Mouse (Mus musculus): Measurements from ENCODE around the gene Wdhd1. TPM values are rescaled to one million over a fixed set of nuclear protein-coding genes. Genes with fewer than 3 reads are reported as not detected.

Gene Wdhd1
- polyA plus RNA-seq, 1 experiment, result 4.3 TPM

GRCm38 (mm10) chr14:47234032-47234431, 42.6 kb downstream of the Wdhd1 start:
- H3K36me3 ChIP-seq (ENCODE audit: control insufficient read depth, insufficient read depth, low read length), result no peaks in the 10 kb centered on the region
- TF ChIP-seq CTCF (IDR thresholded peaks at IDR 0.05; ENCODE audit: control insufficient read depth, insufficient read depth, insufficient replicate concordance, low read depth, low read length) (no peak), POLR2A (IDR thresholded peaks at IDR 0.05; ENCODE audit: control insufficient read depth, low read depth, low read length) (no peak)
- H3K4me3 ChIP-seq (ENCODE audit: control insufficient read depth, low read depth, low read length), result no peak overlapping the region
- H3K27ac ChIP-seq (ENCODE audit: control insufficient read depth, insufficient read depth, low read depth, low read length), result no peak overlapping the region
- H3K4me1 ChIP-seq (ENCODE audit: control insufficient read depth, insufficient read depth, low read length), result no peaks in the 10 kb centered on the region
- H3K27me3 ChIP-seq (ENCODE audit: control insufficient read depth, insufficient read depth, low read length), result no peaks in the 10 kb centered on the region

- Histone ChIP-seq H3K4me3 (ENCODE audit: control insufficient read depth, low read depth, low read length) (no peak overlapping the region), H3K27me3 (ENCODE audit: control insufficient read depth, insufficient read depth, low read length) (no peaks in the 10 kb centered on the region), H3K4me1 (ENCODE audit: control insufficient read depth, insufficient read depth, low read length) (no peaks in the 10 kb centered on the region), H3K36me3 (ENCODE audit: control insufficient read depth, insufficient read depth, low read length) (no peaks in the 10 kb centered on the region), H3K27ac (ENCODE audit: control insufficient read depth, insufficient read depth, low read depth, low read length) (no peak overlapping the region)
- no peak for TF ChIP-seq POLR2A (IDR thresholded peaks at IDR 0.05; ENCODE audit: control insufficient read depth, low read depth, low read length)
- TF ChIP-seq CTCF (IDR thresholded peaks at IDR 0.05; ENCODE audit: control insufficient read depth, insufficient read depth, insufficient replicate concordance, low read depth, low read length), result no peak
Measured at GRCm38 (mm10) chr14:47233602-47234001, 43.1 kb downstream of the Wdhd1 start.

GRCm38 (mm10) chr14:47229796-47230376, 46.8 kb downstream of the Wdhd1 start:
- Histone ChIP-seq H3K4me1 (ENCODE audit: control insufficient read depth, insufficient read depth, low read length) (no peaks in the 10 kb centered on the region), H3K36me3 (ENCODE audit: control insufficient read depth, insufficient read depth, low read length) (no peaks in the 10 kb centered on the region), H3K27me3 (ENCODE audit: control insufficient read depth, insufficient read depth, low read length) (no peaks in the 10 kb centered on the region), H3K27ac (ENCODE audit: control insufficient read depth, insufficient read depth, low read depth, low read length) (no peak overlapping the region), H3K4me3 (ENCODE audit: control insufficient read depth, low read depth, low read length) (no peak overlapping the region)
- TF ChIP-seq CTCF (IDR thresholded peaks at IDR 0.05; ENCODE audit: control insufficient read depth, insufficient read depth, insufficient replicate concordance, low read depth, low read length) (no peak), POLR2A (IDR thresholded peaks at IDR 0.05; ENCODE audit: control insufficient read depth, low read depth, low read length) (no peak)

GRCm38 (mm10) chr14:47225931-47226330, 50.7 kb downstream of the Wdhd1 start:
- no peaks in the 10 kb centered on the region for H3K27me3 ChIP-seq (ENCODE audit: control insufficient read depth, insufficient read depth, low read length)
- H3K4me3 ChIP-seq (ENCODE audit: control insufficient read depth, low read depth, low read length), result no peak overlapping the region
- no peak overlapping the region for H3K27ac ChIP-seq (ENCODE audit: control insufficient read depth, insufficient read depth, low read depth, low read length)
- TF ChIP-seq POLR2A (IDR thresholded peaks at IDR 0.05; ENCODE audit: control insufficient read depth, low read depth, low read length) (no peak), CTCF (IDR thresholded peaks at IDR 0.05; ENCODE audit: control insufficient read depth, insufficient read depth, insufficient replicate concordance, low read depth, low read length) (no peak)
- H3K4me1 ChIP-seq (ENCODE audit: control insufficient read depth, insufficient read depth, low read length), result peaks cover 2% of the 10 kb centered on the region; the same call in 1 of the 2 replicates
- H3K36me3 ChIP-seq (ENCODE audit: control insufficient read depth, insufficient read depth, low read length), result no peaks in the 10 kb centered on the region

GRCm38 (mm10) chr14:47224476-47225325, 52.0 kb downstream of the Wdhd1 start:
- peak; percentile 48; the same call in 1 of the 2 replicates for TF ChIP-seq CTCF (IDR thresholded peaks at IDR 0.05; ENCODE audit: control insufficient read depth, insufficient read depth, insufficient replicate concordance, low read depth, low read length)
- TF ChIP-seq POLR2A (IDR thresholded peaks at IDR 0.05; ENCODE audit: control insufficient read depth, low read depth, low read length), result no peak
- Histone ChIP-seq H3K4me1 (ENCODE audit: control insufficient read depth, insufficient read depth, low read length) (peaks cover 2% of the 10 kb centered on the region; the same call in 1 of the 2 replicates), H3K4me3 (ENCODE audit: control insufficient read depth, low read depth, low read length) (no peak overlapping the region), H3K27me3 (ENCODE audit: control insufficient read depth, insufficient read depth, low read length) (no peaks in the 10 kb centered on the region), H3K36me3 (ENCODE audit: control insufficient read depth, insufficient read depth, low read length) (no peaks in the 10 kb centered on the region), H3K27ac (ENCODE audit: control insufficient read depth, insufficient read depth, low read depth, low read length) (no peak overlapping the region)

- TF ChIP-seq POLR2A (IDR thresholded peaks at IDR 0.05; ENCODE audit: control insufficient read depth, low read depth, low read length) (no peak), CTCF (IDR thresholded peaks at IDR 0.05; ENCODE audit: control insufficient read depth, insufficient read depth, insufficient replicate concordance, low read depth, low read length) (no peak)
- no peak overlapping the region for H3K27ac ChIP-seq (ENCODE audit: control insufficient read depth, insufficient read depth, low read depth, low read length)
- H3K36me3 ChIP-seq (ENCODE audit: control insufficient read depth, insufficient read depth, low read length), result no peaks in the 10 kb centered on the region
- peaks cover 2% of the 10 kb centered on the region; the same call in 1 of the 2 replicates for H3K4me1 ChIP-seq (ENCODE audit: control insufficient read depth, insufficient read depth, low read length)
- H3K27me3 ChIP-seq (ENCODE audit: control insufficient read depth, insufficient read depth, low read length), result no peaks in the 10 kb centered on the region
- no peak overlapping the region for H3K4me3 ChIP-seq (ENCODE audit: control insufficient read depth, low read depth, low read length)
Measured at GRCm38 (mm10) chr14:47222631-47223450, 53.8 kb downstream of the Wdhd1 start.

- Histone ChIP-seq H3K4me3 (ENCODE audit: control insufficient read depth, low read depth, low read length) (peak overlapping the region; percentile 6; the same call in 1 of the 2 replicates), H3K27ac (ENCODE audit: control insufficient read depth, insufficient read depth, low read depth, low read length) (no peak overlapping the region), H3K4me1 (ENCODE audit: control insufficient read depth, insufficient read depth, low read length) (peaks cover 2% of the 10 kb centered on the region; the same call in 1 of the 2 replicates), H3K27me3 (ENCODE audit: control insufficient read depth, insufficient read depth, low read length) (no peaks in the 10 kb centered on the region), H3K36me3 (ENCODE audit: control insufficient read depth, insufficient read depth, low read length) (no peaks in the 10 kb centered on the region)
- TF ChIP-seq POLR2A (IDR thresholded peaks at IDR 0.05; ENCODE audit: control insufficient read depth, low read depth, low read length), result no peak
- TF ChIP-seq CTCF (IDR thresholded peaks at IDR 0.05; ENCODE audit: control insufficient read depth, insufficient read depth, insufficient replicate concordance, low read depth, low read length), result no peak
Measured at GRCm38 (mm10) chr14:47221567-47221966, 55.1 kb downstream of the Wdhd1 start.

All from testis, adult 2 months (tissue).